Mouse (Mus musculus): ENCODE results near the gene Phka1. TPM values are rescaled to one million over a fixed set of nuclear protein-coding genes. Genes with fewer than 3 reads are reported as not detected.

The Phka1 gene
- total RNA-seq, 1 experiment from 2014 or later = 3.4 TPM

- no peak for ATAC-seq (replicated peaks in 1 of 2; ENCODE audit: insufficient read depth in 1 of 2, low FRiP score in 2 of 2, low TSS enrichment in 1 of 2, low read depth in 1 of 2, poor library complexity in 2 of 2, severe bottlenecking in 2 of 2)
Measured at GRCm38 (mm10) chrX:102485575-102485974, 158.5 kb downstream of the Phka1 start.

- ATAC-seq (replicated peaks in 1 of 2; ENCODE audit: insufficient read depth in 1 of 2, low FRiP score in 2 of 2, low TSS enrichment in 1 of 2, low read depth in 1 of 2, poor library complexity in 2 of 2, severe bottlenecking in 2 of 2) = no peak
Measured at GRCm38 (mm10) chrX:102479665-102480064, 164.4 kb downstream of the Phka1 start.

- ATAC-seq (replicated peaks in 1 of 2; ENCODE audit: insufficient read depth in 1 of 2, low FRiP score in 2 of 2, low TSS enrichment in 1 of 2, low read depth in 1 of 2, poor library complexity in 2 of 2, severe bottlenecking in 2 of 2) = no peak
Measured at GRCm38 (mm10) chrX:102478965-102479364, 165.1 kb downstream of the Phka1 start.

- no peak for ATAC-seq (replicated peaks in 1 of 2; ENCODE audit: insufficient read depth in 1 of 2, low FRiP score in 2 of 2, low TSS enrichment in 1 of 2, low read depth in 1 of 2, poor library complexity in 2 of 2, severe bottlenecking in 2 of 2)
Measured at GRCm38 (mm10) chrX:102478481-102478880, 165.6 kb downstream of the Phka1 start.

- ATAC-seq (replicated peaks in 1 of 2; ENCODE audit: insufficient read depth in 1 of 2, low FRiP score in 2 of 2, low TSS enrichment in 1 of 2, low read depth in 1 of 2, poor library complexity in 2 of 2, severe bottlenecking in 2 of 2) = no peak
Measured at GRCm38 (mm10) chrX:102476784-102477183, 167.3 kb downstream of the Phka1 start.

GRCm38 (mm10) chrX:102475555-102475954 is 168.5 kb downstream of the Phka1 start:
- ATAC-seq (replicated peaks in 1 of 2; ENCODE audit: insufficient read depth in 1 of 2, low FRiP score in 2 of 2, low TSS enrichment in 1 of 2, low read depth in 1 of 2, poor library complexity in 2 of 2, severe bottlenecking in 2 of 2) = no peak

Other genes starting within 250 kb of the Phka1 start
- 13.1 and 23.1 TPM in 2 replicates for gene Hdac8, start 138.9 kb downstream of the Phka1 start, total RNA-seq (2017)
- not detected in 2 replicates for gene Gm3880, start 42.7 kb upstream of the Phka1 start, total RNA-seq (2017)
- not detected in 2 replicates for gene Gm9112, start 63.4 kb upstream of the Phka1 start, total RNA-seq (2017)
- gene Dmrtc1b, start 63.6 kb upstream of the Phka1 start, total RNA-seq (2017) = not detected in 2 replicates
- gene Dmrtc1c1, start 158.7 kb upstream of the Phka1 start, total RNA-seq (2017) = not detected in 2 replicates
- not detected in 2 replicates for gene Dmrtc1c2, start 210.4 kb upstream of the Phka1 start, total RNA-seq (2017)
- gene 1700031F05Rik, start 223.7 kb upstream of the Phka1 start, total RNA-seq (2017) = not detected in 2 replicates